13 mouse cellular contexts compared by ENCODE assay signal in the genomic region with DNA sequence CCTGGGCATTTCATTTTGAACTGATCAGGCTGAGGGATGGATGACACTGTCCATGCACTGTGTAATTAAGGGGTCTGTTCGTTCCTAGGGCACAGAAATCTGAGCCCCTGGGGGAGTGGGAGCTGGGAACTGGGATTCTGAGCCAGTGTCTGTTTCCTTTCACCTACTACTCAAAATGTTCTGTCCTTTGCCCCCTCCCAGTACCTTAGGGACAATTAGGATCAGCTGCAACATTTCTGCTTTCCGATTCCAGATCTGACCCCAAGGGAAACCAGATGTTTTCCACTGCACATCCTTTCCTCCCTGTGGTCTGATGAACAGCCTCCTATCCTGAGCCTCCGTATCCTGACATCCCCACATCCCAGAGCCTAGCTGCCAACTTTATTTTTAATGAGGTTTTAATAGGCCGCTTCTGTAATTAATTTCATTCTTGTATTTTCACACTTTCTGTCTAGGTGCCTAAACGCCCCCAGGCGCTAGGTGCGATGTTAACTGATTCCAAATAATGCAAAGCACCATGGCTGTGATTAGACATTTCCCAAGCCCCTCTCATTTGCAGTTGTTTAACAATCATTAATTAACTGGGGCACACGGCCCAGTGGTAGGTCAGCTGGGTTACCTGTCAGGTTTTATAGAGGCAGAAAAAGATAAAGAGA. TPM values are rescaled to one million over a fixed set of nuclear protein-coding genes. Genes with fewer than 3 reads are reported as not detected.
DNase-seq lines count a peak whose midpoint lies in the region; ATAC-seq and TF ChIP-seq lines count a peak whose summit lies in the region.
"Had no signal": no experiment of that assay in that cellular context is flagged by ENCODE, and none has a peak within 500 bp of the region (broad histone marks: within the 10 kb centered on the region; RNA-seq: fewer than 3 reads in every experiment).

No protein-coding gene starts in this region.

- no peak for TF ChIP-seq CTCF in left cerebral cortex, adult 2 months (IDR thresholded peaks at IDR 0.05)

- ATAC-seq in forebrain, embryonic 12.5 days (ENCODE audit: low FRiP score): no peak
- ATAC-seq in limb, embryonic 14.5 days (ENCODE audit: low FRiP score, low read depth): no peak
- ATAC-seq: Patski had no signal

- TF ChIP-seq POLR2A in limb, embryonic 14.5 days (IDR thresholded peaks at IDR 0.05; ENCODE audit: borderline replicate concordance, extremely low read depth, insufficient read depth, insufficient read length): no peak

- WGBS in forebrain, embryonic 12.5 days: 23% methylated on average over 8 of the region's 8 CpGs
- WGBS in limb, embryonic 14.5 days: 11% methylated on average over 8 of the region's 8 CpGs

- peak; percentile 88 for DNase-seq in heart, adult 11 months
- no peak for DNase-seq in heart, postnatal 25 days (ENCODE audit: low spot score)
- no peak for DNase-seq in left cerebral cortex, adult 2 months (ENCODE audit: extremely low spot score in 1 of 2, low spot score in 2 of 2)
- no peak for DNase-seq in left cerebral cortex, postnatal 4 days
- DNase-seq in limb, embryonic 14.5 days (ENCODE audit: low spot score): no peak
- DNase-seq in left cerebral cortex, postnatal 25 days (ENCODE audit: low spot score in 2 of 2): no peak
- no peak for DNase-seq in urinary bladder, postnatal 4 days (ENCODE audit: low spot score in 2 of 2)
- DNase-seq: adrenal gland, adult 8-10 months; gastrocnemius, postnatal 36 days had no signal

- H3K4me2 ChIP-seq in forebrain, embryonic 12.5 days: peak overlapping the region; percentile 95
- peak overlapping the region; percentile 95; the same call in 1 of the 2 replicates for H3K4me2 ChIP-seq in limb, embryonic 14.5 days (replicated peaks; ENCODE audit: low read depth, low read length, severe bottlenecking)

- no peak overlapping the region; the same call in 1 of the 2 replicates for H3K4me3 ChIP-seq in left cerebral cortex, adult 2 months
- no peak overlapping the region for H3K4me3 ChIP-seq in forebrain, embryonic 12.5 days (replicated peaks)
- H3K4me3 ChIP-seq in limb, embryonic 14.5 days (replicated peaks; ENCODE audit: low read length): no peak overlapping the region

- no peaks in the 10 kb centered on the region for H3K36me3 ChIP-seq in forebrain, embryonic 12.5 days (replicated peaks)
- H3K36me3 ChIP-seq in limb, embryonic 14.5 days (ENCODE audit: control insufficient read depth, insufficient read depth, low read length): no peaks in the 10 kb centered on the region
- H3K36me3 ChIP-seq: lung, embryonic 15.5 days had no signal

- peak overlapping the region; percentile 48 for H3K27ac ChIP-seq in left cerebral cortex, adult 2 months
- H3K27ac ChIP-seq in forebrain, embryonic 12.5 days: no peak overlapping the region
- no peak overlapping the region for H3K27ac ChIP-seq in limb, embryonic 14.5 days (replicated peaks; ENCODE audit: low read depth, low read length)

- intact Hi-C loops in heart, postnatal 25 days (cut with DNase I): no loop called here
- intact Hi-C loops in left cerebral cortex, adult 2 months (cut with DNase I): loop anchor here (5.0 kb wide), 1 partner anchor 138 kb away; the partner anchor contains the start of gene Mybpc3
- intact Hi-C loops in left cerebral cortex, postnatal 4 days (cut with DNase I): no loop called here
- intact Hi-C loops in left cerebral cortex, postnatal 25 days (cut with DNase I): no loop called here

- H3K4me1 ChIP-seq in forebrain, embryonic 12.5 days: peaks cover 37% of the 10 kb centered on the region
- peaks cover 21% of the 10 kb centered on the region for H3K4me1 ChIP-seq in limb, embryonic 14.5 days (ENCODE audit: control insufficient read depth, insufficient read depth, low read length)

- no peaks in the 10 kb centered on the region for H3K9me3 ChIP-seq in forebrain, embryonic 12.5 days
- H3K9me3 ChIP-seq in limb, embryonic 14.5 days (ENCODE audit: control insufficient read depth, low read length): no peaks in the 10 kb centered on the region
- H3K9me3 ChIP-seq: lung, embryonic 15.5 days had no signal

- no peak overlapping the region for H3K9ac ChIP-seq in forebrain, embryonic 12.5 days
- H3K9ac ChIP-seq in limb, embryonic 14.5 days (ENCODE audit: low read depth, low read length, severe bottlenecking): no peak overlapping the region

- H3K27me3 ChIP-seq in forebrain, embryonic 12.5 days: peaks cover 48% of the 10 kb centered on the region
- peaks cover 19% of the 10 kb centered on the region; the same call in 1 of the 2 replicates for H3K27me3 ChIP-seq in limb, embryonic 14.5 days (ENCODE audit: control insufficient read depth, insufficient read depth, low read length)
- H3K27me3 ChIP-seq: Patski had no signal

RNA-seq across cellular contexts. Expression of gene Pacsin3, which starts 0.9 kb away (rescaled TPM):
- total RNA-seq in heart, postnatal 25 days (2021): 100 to 1,000 TPM; 133 to 138 TPM
- total RNA-seq in left cerebral cortex, adult 2 months (2021): 10 to 100 TPM; 42.7 to 46.9 TPM
- total RNA-seq in left cerebral cortex, postnatal 4 days (2021): 10 to 100 TPM; 15.3 to 22.4 TPM
- 28.1 and 29.1 TPM in 2 replicates for polyA plus RNA-seq in forebrain, embryonic 12.5 days (2016; fragmentation: Nextera tagmentation; extraction: Ambion mirVana)
- 67.8 and 73.8 TPM in 2 replicates for polyA plus RNA-seq in limb, embryonic 14.5 days (2012; rRNA removed)
- 43.2 and 44.7 TPM in 2 replicates for polyA plus RNA-seq in limb, embryonic 14.5 days (2014; fragmentation: Nextera tagmentation; extraction: Ambion mirVana)
- 10 to 100 TPM; 33.6 to 40.5 TPM for total RNA-seq in left cerebral cortex, postnatal 25 days (2021)
- total RNA-seq: monocyte, adult 5-6 weeks had no signal

RNA-seq across cellular contexts. Expression of gene Arfgap2, which starts 9.9 kb away (rescaled TPM):
- total RNA-seq in heart, postnatal 25 days (2021): 10 to 100 TPM; 56.2 TPM
- 10 to 100 TPM; 73.9 to 81.8 TPM for total RNA-seq in left cerebral cortex, adult 2 months (2021)
- total RNA-seq in left cerebral cortex, postnatal 4 days (2021): 10 to 100 TPM; 53.9 to 59.8 TPM
- polyA plus RNA-seq in forebrain, embryonic 12.5 days (2016; fragmentation: Nextera tagmentation; extraction: Ambion mirVana): 93.2 and 97.1 TPM in 2 replicates
- 58.7 and 59.8 TPM in 2 replicates for polyA plus RNA-seq in limb, embryonic 14.5 days (2012; rRNA removed)
- 76.1 and 78.8 TPM in 2 replicates for polyA plus RNA-seq in limb, embryonic 14.5 days (2014; fragmentation: Nextera tagmentation; extraction: Ambion mirVana)
- 10 to 100 TPM; 71.8 to 74.1 TPM for total RNA-seq in left cerebral cortex, postnatal 25 days (2021)

RNA-seq across cellular contexts. Expression of gene Ddb2, which starts 18.1 kb away (rescaled TPM):
- 1 to 10 TPM; 2.9 to 3.1 TPM for total RNA-seq in heart, postnatal 25 days (2021)
- 10 to 100 TPM; 11.7 to 14.4 TPM for total RNA-seq in left cerebral cortex, adult 2 months (2021)
- total RNA-seq in left cerebral cortex, postnatal 4 days (2021): 10 to 100 TPM; 12.3 to 12.8 TPM
- polyA plus RNA-seq in forebrain, embryonic 12.5 days (2016; fragmentation: Nextera tagmentation; extraction: Ambion mirVana): 10.3 TPM in 2 replicates
- 52.8 and 56.4 TPM in 2 replicates for polyA plus RNA-seq in limb, embryonic 14.5 days (2012; rRNA removed)
- 14.8 and 22.0 TPM in 2 replicates for polyA plus RNA-seq in limb, embryonic 14.5 days (2014; fragmentation: Nextera tagmentation; extraction: Ambion mirVana)
- 10 to 100 TPM; 10.6 to 11.9 TPM for total RNA-seq in left cerebral cortex, postnatal 25 days (2021)

RNA-seq across cellular contexts. Expression of gene Acp2, which starts 52.2 kb away (rescaled TPM):
- 10 to 100 TPM; 17.6 to 22.8 TPM for total RNA-seq in heart, postnatal 25 days (2021)
- 10 to 100 TPM; 42.4 to 44.5 TPM for total RNA-seq in left cerebral cortex, adult 2 months (2021)
- 10 to 100 TPM; 38.4 to 43.1 TPM for total RNA-seq in left cerebral cortex, postnatal 4 days (2021)
- polyA plus RNA-seq in forebrain, embryonic 12.5 days (2016; fragmentation: Nextera tagmentation; extraction: Ambion mirVana): 33.2 and 33.9 TPM in 2 replicates
- 29.9 and 37.1 TPM in 2 replicates for polyA plus RNA-seq in limb, embryonic 14.5 days (2012; rRNA removed)
- polyA plus RNA-seq in limb, embryonic 14.5 days (2014; fragmentation: Nextera tagmentation; extraction: Ambion mirVana): 31.6 and 34.2 TPM in 2 replicates
- total RNA-seq in left cerebral cortex, postnatal 25 days (2021): 10 to 100 TPM; 49.7 to 51.4 TPM

RNA-seq across cellular contexts. Expression of gene Nr1h3, which starts 52.2 kb away (rescaled TPM):
- 10 to 100 TPM; 13.8 to 15.9 TPM for total RNA-seq in heart, postnatal 25 days (2021)
- 1 to 10 TPM; 3.4 to 7.1 TPM for total RNA-seq in left cerebral cortex, adult 2 months (2021)
- 1 to 10 TPM; 1.1 to 1.4 TPM for total RNA-seq in left cerebral cortex, postnatal 4 days (2021)
- polyA plus RNA-seq in forebrain, embryonic 12.5 days (2016; fragmentation: Nextera tagmentation; extraction: Ambion mirVana): 1.4 TPM in 2 replicates
- polyA plus RNA-seq in limb, embryonic 14.5 days (2012; rRNA removed): 3.4 and 5.0 TPM in 2 replicates
- polyA plus RNA-seq in limb, embryonic 14.5 days (2014; fragmentation: Nextera tagmentation; extraction: Ambion mirVana): 1.5 and 2.8 TPM in 2 replicates
- 1 to 10 TPM; 2.7 to 5.7 TPM for total RNA-seq in left cerebral cortex, postnatal 25 days (2021)
